Mouse (Mus musculus) brain, adult 2 months (tissue): ENCODE measurements around the gene Clptm1.
A peak's percentile ranks its signal among the peaks of the same experiment; 100 is the strongest.

ENCODE experiments used
- DNase-seq: peaks from one replicate; pipeline ENCODE4 v3.0.0; 2011; ENCODE audit warnings: low read depth, low spot score

The Clptm1 gene

DNA sequence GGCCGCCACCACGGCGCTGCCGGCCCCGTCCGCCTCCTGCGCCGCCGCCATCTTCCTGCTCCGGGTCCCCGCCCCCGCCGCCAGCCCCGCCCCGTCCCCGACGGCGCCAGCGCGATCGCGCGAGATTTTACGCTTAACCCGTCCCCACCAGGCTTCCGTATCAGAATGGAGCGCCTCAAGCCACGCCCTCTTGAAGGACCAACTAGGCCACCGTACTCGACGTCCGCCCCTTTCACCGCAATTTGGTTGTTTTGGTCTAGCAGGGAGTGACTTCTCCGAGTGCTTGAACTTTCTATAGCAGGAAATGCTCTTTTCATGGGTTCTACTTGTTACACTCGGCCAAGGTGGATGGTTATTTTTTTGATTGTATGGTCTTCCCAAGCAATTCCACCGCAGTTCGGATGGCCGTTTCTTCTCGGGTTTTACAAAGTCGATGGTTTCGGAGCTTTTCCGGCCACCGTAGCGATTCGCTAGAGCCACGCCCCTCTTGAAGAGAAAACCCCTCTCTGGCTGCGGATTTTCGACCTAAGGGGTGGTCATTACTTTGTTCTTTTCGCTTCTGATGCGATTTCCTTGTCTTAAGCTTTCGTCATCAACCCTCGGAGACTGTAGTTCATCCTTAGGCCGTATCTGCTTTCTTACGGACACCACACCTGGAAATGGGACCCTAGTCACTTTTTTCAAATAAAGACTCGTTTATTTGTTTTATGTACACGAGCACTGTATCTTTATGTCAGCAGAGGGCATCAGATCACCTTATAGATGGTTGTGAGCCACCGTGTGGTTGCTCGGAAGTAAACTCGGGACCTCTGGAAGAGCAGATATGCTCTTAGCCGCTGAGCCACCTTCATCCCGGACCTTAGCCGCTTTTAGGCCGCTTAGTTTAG lies at the start of gene Clptm1:
TSS of gene Clptm1 (minus strand) at position 79 of the 887 bp plus-strand sequence.
- DNase-seq, result peak; percentile 99

DNA sequence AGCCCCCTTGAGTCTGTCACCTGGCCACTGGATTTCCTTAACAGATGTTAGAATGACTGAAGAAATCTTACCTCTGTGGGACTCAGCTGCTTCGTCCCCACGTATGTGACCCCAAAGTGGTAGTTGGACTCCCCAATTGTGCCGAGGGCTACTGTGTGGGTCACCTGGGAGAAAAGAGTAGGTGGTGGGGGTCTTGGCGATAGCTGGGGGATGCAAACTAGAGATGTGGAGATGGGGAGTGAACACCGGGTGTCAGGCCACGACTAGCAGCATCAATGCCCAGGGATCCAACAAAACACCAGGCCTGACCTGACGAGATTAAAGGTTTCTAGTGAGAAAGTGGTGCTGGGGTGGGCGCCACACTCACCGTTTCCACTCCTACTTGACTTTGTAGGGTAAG lies 48.8 kb upstream of the Clptm1 start:
- DNase-seq, result no peak

- peak; percentile 53 for DNase-seq
These were observed 48.4 kb upstream of the Clptm1 start for GRCm38 (mm10) chr7:19713196-19713595.

- peak; percentile 45 for DNase-seq
These were observed 47.6 kb upstream of the Clptm1 start for GRCm38 (mm10) chr7:19712414-19712813.

DNA sequence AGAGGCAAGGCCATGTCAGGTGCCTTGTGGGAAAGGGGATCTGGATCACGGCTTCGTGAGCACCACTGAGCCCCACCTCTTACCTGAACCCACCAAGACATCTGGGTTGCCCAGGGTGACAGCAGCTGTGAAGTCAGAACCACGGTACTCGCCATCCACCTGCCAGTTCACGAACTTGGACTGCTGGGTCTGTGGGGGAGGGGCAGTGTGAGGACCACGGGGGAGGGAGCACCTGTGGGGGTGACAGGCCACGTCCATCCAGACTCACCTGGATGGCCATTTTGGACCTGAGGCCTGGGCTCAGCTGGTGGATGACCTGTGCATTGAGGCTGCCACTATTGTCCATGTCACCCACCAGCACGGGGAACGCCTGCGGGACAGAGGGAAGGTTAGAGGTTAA lies 45.8 kb upstream of the Clptm1 start:
- no peak for DNase-seq

DNA sequence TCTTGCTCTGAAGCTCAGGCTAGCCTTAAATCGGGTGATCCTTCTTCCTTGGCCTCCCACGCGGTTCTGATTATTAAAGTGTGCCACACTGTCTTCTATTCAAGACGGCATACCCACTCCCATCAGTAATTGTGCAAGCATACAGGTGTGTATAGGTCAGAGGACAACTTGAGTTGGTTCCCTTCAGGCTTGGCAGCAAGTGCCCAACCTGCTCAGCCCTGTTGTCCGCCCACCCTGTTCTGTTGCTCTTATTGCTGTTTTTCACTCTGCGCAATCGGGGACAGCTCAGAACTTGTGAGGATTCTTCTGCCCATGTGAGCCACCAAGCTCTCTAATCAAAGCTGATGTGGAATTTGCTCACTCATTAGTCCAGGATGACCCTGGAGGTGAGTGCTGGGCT lies 40.4 kb upstream of the Clptm1 start:
- no peak for DNase-seq

- no peak for DNase-seq
These were observed 39.6 kb upstream of the Clptm1 start for GRCm38 (mm10) chr7:19704475-19704874.

DNA sequence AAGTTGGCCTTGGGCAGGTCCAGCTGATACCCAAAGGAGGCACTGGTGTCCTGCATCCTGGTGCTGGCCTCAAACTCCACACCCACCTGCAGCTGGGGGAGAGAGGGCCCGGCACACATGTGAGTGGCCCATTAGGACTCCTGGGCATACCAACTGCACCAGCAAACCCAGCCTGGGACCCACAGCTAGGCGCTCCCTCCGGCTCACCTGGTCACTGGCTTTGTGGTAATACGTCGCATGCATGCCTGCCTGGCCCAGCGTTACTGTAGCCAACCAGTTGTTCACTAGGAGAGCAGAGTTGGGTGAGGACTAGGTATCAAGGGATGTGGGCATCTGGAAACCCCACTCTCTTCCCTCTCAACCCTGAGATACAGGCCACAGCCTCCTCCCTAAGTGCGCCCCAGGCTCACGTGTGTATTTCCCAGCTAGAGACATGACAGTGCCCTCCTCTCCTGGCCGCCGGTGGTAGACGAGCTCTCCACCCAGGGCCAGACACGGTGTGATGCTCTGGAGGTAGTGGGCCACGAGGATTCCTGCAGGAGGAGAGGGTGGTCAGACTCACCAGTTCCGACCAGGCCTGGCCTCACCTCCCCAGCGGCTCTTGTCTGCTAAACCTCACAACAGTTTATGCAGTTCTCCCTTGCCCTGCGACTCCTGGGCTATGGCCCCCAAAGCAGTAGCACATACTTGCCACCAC lies 38.2 kb upstream of the Clptm1 start:
- DNase-seq, result no peak

GRCm38 (mm10) chr7:19701069-19701761 lies 36.4 kb upstream of the Clptm1 start:
- DNase-seq, result peak; percentile 76

DNA sequence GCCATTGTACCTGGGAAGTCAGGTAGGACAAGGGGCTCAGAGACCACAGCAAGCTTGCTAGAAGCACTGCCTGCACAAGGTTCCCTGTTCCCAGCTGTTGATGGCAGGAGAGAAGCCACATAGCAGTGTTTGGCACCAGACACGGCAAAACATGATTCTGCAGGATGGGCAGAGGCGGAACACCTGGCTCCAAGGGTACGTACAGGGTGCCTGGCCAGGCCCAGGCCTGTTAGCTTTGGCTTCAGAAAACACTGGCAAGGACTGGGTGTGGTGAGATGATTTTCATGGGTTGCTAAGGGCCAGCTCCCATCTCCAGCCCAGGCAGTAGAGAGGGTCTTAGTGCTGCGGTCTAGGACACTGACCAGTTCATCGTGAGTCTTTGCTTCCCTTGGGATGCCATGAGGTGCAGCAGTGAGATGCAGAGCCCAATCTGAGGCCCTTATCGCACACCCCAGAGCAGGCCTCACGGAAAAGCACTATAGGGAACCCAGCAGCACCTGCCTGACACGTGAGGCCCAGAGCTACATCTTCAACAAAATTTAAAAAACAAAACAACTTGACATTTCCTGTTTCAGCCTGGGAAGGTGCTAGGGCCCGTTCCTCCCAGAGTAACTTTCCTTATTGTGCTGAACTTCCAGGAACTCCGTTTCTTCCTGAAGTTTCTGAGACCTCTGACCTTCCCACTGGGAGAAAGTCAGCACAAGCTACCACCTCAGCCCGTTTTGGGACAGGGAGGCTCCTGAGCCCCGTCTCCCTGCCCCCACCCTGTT lies 35.7 kb upstream of the Clptm1 start:
- no peak for DNase-seq

GRCm38 (mm10) chr7:19699827-19700148 lies 35.0 kb upstream of the Clptm1 start:
- no peak for DNase-seq

- DNase-seq, result peak; percentile 76
These were observed 34.3 kb upstream of the Clptm1 start, which contains the start of gene Apoe for GRCm38 (mm10) chr7:19698907-19699826. Gene Apoe, minus strand, starts transcription at chr7:19699188.

GRCm38 (mm10) chr7:19697949-19698906 lies 33.4 kb upstream of the Clptm1 start:
- peak; percentile 23 for DNase-seq

DNA sequence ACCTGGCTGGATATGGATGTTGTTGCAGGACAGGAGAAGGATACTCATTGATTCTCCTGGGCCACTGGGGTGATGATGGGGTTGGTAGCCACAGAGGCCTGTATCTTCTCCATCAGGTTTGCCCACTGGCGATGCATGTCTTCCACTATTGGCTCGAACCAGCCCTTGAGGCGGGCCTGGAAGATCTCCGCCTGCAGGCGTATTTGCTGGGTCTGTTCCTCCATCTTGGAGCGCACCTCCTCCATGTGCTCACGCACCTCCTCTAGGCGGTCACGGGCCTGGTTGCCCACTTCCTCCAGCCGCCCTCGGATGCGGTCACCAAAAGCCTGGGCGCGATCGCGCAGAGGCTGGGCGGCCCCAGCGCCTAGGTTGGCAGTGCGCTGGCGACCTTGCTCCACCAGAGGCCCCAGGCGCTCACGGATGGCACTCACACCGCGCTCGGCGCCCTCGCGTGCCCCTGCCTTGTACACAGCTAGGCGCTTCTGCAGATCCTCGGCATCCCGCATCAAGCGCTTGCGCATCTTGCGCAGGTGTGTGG lies 31.6 kb upstream of the Clptm1 start:
- no peak for DNase-seq

GRCm38 (mm10) chr7:19695881-19696280 lies 31.0 kb upstream of the Clptm1 start:
- no peak for DNase-seq

DNA sequence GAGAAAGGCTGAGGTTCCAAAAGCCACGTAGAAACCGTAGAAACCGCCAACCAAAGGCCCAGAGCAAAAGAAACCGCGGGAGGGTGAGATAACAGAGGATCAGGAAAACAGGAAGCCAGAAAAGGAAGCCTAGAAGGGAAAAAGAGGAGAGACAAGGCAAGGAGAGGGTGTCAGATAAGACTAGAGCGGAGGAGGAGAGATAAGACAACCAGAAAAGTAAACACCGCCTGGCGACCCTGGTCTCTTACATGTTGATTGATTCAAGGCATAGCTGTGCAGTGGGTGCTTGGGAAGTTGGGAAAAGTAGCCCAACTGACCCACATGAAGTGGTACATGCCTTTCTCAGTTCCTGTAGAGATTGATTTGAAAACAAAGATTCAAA lies 30.4 kb upstream of the Clptm1 start:
- DNase-seq, result no peak

DNA sequence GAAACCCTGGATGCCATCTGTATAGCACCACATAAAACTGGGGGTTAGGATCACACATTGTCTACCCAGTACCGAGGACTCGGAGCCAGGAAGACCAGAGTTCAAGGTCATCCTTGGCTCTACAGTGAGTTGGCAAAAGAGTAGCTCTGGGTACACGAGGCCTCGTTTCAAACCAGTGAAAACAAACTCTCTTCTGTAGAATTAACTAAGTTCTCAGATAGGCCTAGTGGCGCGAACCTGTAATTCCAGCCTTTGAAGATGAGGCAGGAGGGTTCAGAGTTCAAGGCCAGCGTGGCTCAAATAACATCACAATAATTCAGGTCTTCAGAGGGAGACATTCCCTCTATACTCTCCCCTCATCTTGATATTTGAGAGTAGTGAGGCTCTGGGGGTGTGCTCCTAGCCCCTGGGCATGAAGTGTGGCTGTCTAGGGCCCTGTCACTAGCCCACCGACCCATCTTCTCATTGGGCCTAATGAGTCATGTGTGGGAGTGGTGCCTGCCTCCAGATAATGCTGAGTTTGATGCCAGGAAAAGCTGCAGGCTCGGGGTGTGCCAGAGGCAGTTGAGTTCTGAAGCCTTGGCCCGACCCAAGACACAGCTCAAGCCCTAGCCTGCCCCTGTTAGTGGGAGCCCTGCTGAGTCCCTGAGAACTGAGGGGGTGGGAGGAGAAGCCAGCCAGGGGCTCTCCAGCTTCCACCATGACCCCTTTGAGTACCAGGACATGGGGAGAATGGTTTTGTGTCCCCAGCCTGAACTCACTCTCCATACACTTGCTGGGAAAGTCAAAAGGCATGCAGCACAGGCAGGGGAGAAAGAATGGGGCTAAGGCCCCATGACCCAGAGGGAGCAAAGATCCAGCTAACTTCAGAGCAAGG lies 29.7 kb upstream of the Clptm1 start:
- DNase-seq, result no peak

GRCm38 (mm10) chr7:19693421-19693820 lies 28.6 kb upstream of the Clptm1 start:
- DNase-seq, result peak; percentile 82
